Mouse (Mus musculus): ENCODE data around the gene Pygm. TPM values are rescaled to one million over a fixed set of nuclear protein-coding genes. Genes with fewer than 3 reads are reported as not detected.

Gene Pygm
- total and polyA plus RNA-seq, 2 experiments from 2014 or later = 13.2 to 25.8 TPM

DNA sequence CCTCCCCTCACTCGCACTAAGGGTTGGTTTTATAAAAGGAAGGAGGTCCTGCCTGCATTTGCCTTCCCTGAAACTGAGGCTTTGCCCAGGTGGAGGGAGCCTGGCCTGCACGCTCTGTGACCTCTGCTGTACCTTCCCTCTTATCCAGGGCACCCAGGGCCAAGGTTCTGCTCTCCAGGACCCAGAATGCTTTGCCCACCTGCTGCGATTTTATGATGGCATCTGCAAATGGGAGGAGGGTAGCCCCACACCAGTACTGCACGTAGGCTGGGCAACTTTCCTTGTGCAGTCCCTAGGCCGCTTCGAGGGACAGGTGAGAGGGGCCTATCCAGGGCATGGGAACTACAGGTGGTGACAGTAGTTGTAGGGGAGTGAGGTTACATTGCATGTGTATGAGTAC is 45.0 kb upstream of the Pygm start:
- no peak overlapping the region for H3K4me3 ChIP-seq (ENCODE audit: low read depth, low read length)
- ATAC-seq (ENCODE audit: low FRiP score) (no peak), DNase-seq (ENCODE audit: low spot score) (no peak)
- 95% methylated on average over 6 of the region's 6 CpGs for WGBS
- H3K27me3 ChIP-seq (ENCODE audit: insufficient read depth, low read length) = no peaks in the 10 kb centered on the region
- TF ChIP-seq CTCF (IDR thresholded peaks at IDR 0.05) = no peak
- no peak overlapping the region for H3K9ac ChIP-seq (replicated peaks; ENCODE audit: low read length, poor library complexity, severe bottlenecking)
- peaks cover 45% of the 10 kb centered on the region for H3K36me3 ChIP-seq (ENCODE audit: insufficient read depth, low read length)
- no peaks in the 10 kb centered on the region for H3K9me3 ChIP-seq (ENCODE audit: low read length)
- peaks cover 13% of the 10 kb centered on the region for H3K4me1 ChIP-seq (ENCODE audit: insufficient read depth, low read length)
- no peak overlapping the region for H3K4me2 ChIP-seq (ENCODE audit: low read depth, low read length, poor library complexity, severe bottlenecking)
- H3K27ac ChIP-seq (ENCODE audit: low read depth, low read length) = no peak overlapping the region

DNA sequence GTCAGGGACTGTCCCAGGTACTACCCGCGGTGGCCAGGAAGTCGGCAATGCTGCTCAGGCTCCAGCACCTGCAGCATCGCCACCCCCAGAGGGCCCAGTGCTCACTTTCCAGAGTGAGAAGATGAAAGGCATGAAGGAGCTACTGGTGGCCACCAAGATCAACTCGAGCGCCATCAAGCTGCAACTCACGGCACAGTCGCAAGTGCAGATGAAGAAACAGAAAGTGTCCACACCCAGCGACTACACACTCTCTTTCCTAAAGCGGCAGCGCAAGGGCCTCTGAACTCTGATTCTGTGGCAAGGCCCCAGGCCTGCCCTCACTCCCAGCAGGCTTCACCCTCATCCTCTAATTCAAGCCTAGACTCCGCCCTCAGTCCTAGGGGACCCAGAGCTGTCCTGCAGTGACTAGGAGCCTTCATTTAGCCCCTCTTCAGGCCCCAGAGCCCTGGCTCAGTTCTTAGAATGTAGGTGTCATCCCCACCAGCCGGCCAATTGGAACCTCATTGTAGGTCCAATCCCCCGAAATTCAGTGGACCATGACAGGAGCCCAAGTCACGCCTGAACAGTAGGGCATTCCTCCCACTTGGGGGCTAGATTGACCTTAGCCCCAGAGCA is 44.2 kb upstream of the Pygm start:
- H3K4me1 ChIP-seq (ENCODE audit: insufficient read depth, low read length) = peaks cover 11% of the 10 kb centered on the region
- DNase-seq (ENCODE audit: low spot score) = no peak
- no peaks in the 10 kb centered on the region for H3K9me3 ChIP-seq (ENCODE audit: low read length)
- H3K36me3 ChIP-seq (ENCODE audit: insufficient read depth, low read length) = peaks cover 53% of the 10 kb centered on the region
- H3K27me3 ChIP-seq (ENCODE audit: insufficient read depth, low read length) = no peaks in the 10 kb centered on the region
- TF ChIP-seq CTCF (IDR thresholded peaks at IDR 0.05) = peak; percentile 48
- H3K9ac ChIP-seq (replicated peaks; ENCODE audit: low read length, poor library complexity, severe bottlenecking) = no peak overlapping the region
- no peak overlapping the region for H3K4me3 ChIP-seq (ENCODE audit: low read depth, low read length)
- no peak for ATAC-seq (ENCODE audit: low FRiP score)
- H3K27ac ChIP-seq (ENCODE audit: low read depth, low read length) = no peak overlapping the region
- no peak overlapping the region; the same call in 1 of the 2 replicates for H3K4me2 ChIP-seq (ENCODE audit: low read depth, low read length, poor library complexity, severe bottlenecking)
- 61% methylated on average over 15 of the region's 15 CpGs for WGBS

DNA sequence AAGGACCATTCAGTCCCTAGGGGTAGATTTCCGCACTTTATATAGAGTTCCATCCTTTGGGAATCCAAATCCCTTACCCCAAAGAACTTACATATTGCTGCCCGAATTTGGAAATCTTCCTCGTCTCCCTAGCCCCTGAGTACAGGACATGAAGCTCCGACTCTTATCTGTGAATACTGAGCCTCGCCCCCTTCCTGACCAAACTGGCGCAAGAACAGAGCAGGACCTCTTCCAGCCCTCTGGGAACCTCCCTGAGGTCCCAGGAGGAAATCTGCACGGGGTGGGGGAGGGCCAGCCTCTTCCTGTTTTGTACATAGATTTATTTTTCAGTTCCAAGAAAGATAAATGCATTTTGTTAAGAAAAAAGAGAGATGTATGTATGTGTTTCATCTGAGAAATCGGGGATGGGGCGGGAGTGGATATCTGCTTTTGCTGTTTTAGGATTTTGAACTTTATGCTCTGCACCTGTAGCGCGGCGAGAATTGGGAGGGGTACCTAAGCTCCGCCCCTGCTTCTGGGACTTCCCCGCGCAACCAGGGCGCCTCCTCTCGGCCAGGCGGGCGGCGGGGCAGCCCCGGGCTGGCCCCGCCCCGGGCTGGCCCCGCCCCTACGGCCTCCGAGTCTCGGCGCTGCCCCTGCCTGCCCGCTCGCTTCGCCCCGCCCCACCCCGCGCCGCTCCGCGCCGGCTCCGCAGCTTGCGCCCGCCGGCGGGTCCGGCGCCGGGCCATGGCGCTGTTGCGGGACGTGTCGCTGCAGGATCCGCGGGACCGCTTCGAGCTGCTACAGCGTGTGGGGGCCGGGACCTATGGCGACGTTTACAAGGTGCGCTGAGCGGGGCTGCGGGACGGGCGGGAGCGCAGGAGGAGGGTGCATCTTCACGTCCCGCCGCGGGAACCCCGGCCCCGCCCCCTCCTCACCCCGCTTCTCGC is 43.4 kb upstream of the Pygm start, which contains the start of gene Map4k2:
TSS of gene Map4k2 (plus strand) at position 612 of the 929 bp plus-strand sequence.
- DNase-seq (ENCODE audit: low spot score) (peak; percentile 67), ATAC-seq (ENCODE audit: low FRiP score) (peak; percentile 61)
- Histone ChIP-seq H3K4me3 (ENCODE audit: low read depth, low read length) (peak within 1 kb of the TSS; percentile 44), H3K9me3 (ENCODE audit: low read length) (no peaks in the 10 kb centered on the region), H3K4me1 (ENCODE audit: insufficient read depth, low read length) (peaks cover 11% of the 10 kb centered on the region), H3K9ac (replicated peaks; ENCODE audit: low read length, poor library complexity, severe bottlenecking) (peak within 1 kb of the TSS; percentile 55), H3K27me3 (ENCODE audit: insufficient read depth, low read length) (no peaks in the 10 kb centered on the region), H3K27ac (ENCODE audit: low read depth, low read length) (no peak within 1 kb of the TSS; the same call in 1 of the 2 replicates), H3K4me2 (ENCODE audit: low read depth, low read length, poor library complexity, severe bottlenecking) (peak within 1 kb of the TSS; percentile 62), H3K36me3 (ENCODE audit: insufficient read depth, low read length) (peaks cover 61% of the 10 kb centered on the region)
- TF ChIP-seq CTCF (IDR thresholded peaks at IDR 0.05) = peak; percentile 36; the same call in 1 of the 2 replicates
- 12% methylated on average over 41 of the region's 72 CpGs for WGBS

DNA sequence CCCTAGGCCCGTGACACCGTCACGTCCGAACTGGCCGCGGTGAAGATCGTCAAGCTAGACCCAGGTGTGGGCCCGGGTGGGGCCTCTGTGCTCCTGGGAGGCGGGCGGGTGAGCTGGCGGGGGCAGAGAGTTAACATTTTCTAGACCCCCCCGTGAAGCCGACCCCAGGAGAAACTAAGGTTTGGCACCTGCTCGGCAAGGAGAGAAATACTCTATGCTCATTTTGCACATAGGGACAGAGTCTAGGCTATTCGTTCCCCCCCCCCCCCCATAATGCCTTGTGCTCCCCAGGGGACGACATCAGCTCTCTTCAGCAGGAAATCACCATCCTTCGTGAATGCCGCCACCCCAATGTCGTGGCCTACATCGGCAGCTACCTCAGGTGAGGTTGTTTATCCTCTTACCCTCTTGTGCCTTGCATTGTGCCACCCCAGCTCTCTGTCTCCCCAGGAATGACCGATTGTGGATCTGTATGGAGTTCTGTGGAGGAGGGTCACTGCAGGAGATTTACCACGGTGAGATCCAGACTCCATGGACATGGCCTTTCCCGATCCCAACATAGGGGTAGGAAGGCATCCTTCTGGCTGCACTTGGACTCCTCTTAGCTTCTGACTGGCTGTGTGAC is 42.6 kb upstream of the Pygm start:
- peak overlapping the region; percentile 44 for H3K4me3 ChIP-seq (ENCODE audit: low read depth, low read length)
- peaks cover 69% of the 10 kb centered on the region for H3K36me3 ChIP-seq (ENCODE audit: insufficient read depth, low read length)
- H3K4me1 ChIP-seq (ENCODE audit: insufficient read depth, low read length) = peaks cover 4% of the 10 kb centered on the region
- DNase-seq (ENCODE audit: low spot score) = no peak
- ATAC-seq (ENCODE audit: low FRiP score) = peak; percentile 14; the same call in 1 of the 2 replicates
- H3K27me3 ChIP-seq (ENCODE audit: insufficient read depth, low read length) = no peaks in the 10 kb centered on the region
- 12% methylated on average over 23 of the region's 23 CpGs for WGBS
- H3K4me2 ChIP-seq (ENCODE audit: low read depth, low read length, poor library complexity, severe bottlenecking) = peak overlapping the region; percentile 62
- TF ChIP-seq CTCF (IDR thresholded peaks at IDR 0.05) = no peak
- H3K9me3 ChIP-seq (ENCODE audit: low read length) = no peaks in the 10 kb centered on the region
- peak overlapping the region; percentile 55 for H3K9ac ChIP-seq (replicated peaks; ENCODE audit: low read length, poor library complexity, severe bottlenecking)
- H3K27ac ChIP-seq (ENCODE audit: low read depth, low read length) = no peak overlapping the region; the same call in 1 of the 2 replicates

DNA sequence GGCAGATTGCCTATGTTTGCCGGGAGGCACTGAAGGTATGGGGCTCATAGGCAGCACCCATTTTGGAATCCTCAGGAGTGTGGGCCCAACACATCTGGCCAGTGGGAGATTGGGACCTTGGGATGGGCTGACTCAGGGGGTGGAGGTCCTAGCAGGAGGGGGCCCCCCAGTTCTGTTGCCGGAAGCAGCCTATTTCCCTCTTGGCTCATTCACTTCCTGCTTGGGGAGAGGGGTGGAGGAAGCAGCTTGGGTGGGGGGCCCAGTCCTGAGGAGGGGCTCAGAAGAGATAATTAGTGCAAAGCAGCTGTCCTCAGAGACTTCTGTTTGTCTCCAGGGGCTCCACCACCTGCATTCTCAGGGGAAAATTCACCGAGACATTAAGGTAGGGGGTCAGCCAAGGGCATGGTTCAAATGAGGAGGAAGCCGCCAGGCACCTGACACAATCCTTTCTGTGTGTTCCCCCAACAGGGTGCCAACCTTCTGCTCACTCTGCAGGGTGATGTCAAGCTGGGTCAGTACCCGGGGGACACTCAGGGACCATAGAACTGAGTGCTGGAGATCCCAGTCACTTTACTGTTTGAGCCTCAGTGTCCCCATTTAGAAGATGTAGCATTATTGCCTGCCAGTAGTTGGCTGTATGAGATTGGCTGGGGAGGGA is 41.8 kb upstream of the Pygm start:
- no peak for ATAC-seq (ENCODE audit: low FRiP score)
- 77% methylated on average over 5 of the region's 5 CpGs for WGBS
- Histone ChIP-seq H3K27me3 (ENCODE audit: insufficient read depth, low read length) (no peaks in the 10 kb centered on the region), H3K27ac (ENCODE audit: low read depth, low read length) (no peak overlapping the region), H3K36me3 (ENCODE audit: insufficient read depth, low read length) (peaks cover 71% of the 10 kb centered on the region), H3K4me2 (ENCODE audit: low read depth, low read length, poor library complexity, severe bottlenecking) (peak overlapping the region; percentile 62; the same call in 1 of the 2 replicates), H3K9ac (replicated peaks; ENCODE audit: low read length, poor library complexity, severe bottlenecking) (no peak overlapping the region), H3K9me3 (ENCODE audit: low read length) (no peaks in the 10 kb centered on the region), H3K4me1 (ENCODE audit: insufficient read depth, low read length) (no peaks in the 10 kb centered on the region), H3K4me3 (ENCODE audit: low read depth, low read length) (peak overlapping the region; percentile 44; the same call in 1 of the 2 replicates)
- no peak for TF ChIP-seq CTCF (IDR thresholded peaks at IDR 0.05)
- DNase-seq (ENCODE audit: low spot score) = no peak
